Mouse (Mus musculus) heart, adult 18-20 months (tissue): ENCODE results near the gene 1700029P11Rik. TPM values are rescaled to one million over a fixed set of nuclear protein-coding genes. Genes with fewer than 3 reads are reported as not detected.
"Not testable (repeated sequence)": the region's sequence is repeated elsewhere in the genome, so short reads cannot be mapped to it uniquely, and the experiment has no call there.

Experiments used
- DNase-seq, 2 experiments: peaks; one replicate each; pipeline ENCODE4 v3.0.0; 2021 to 2022; ENCODE audit warnings: mixed read lengths in 1 of 2
- total RNA-seq, 2 experiments: library from RNA; stranded (reverse); gene quantifications; 2 replicates each; pipeline ENCODE4 v1.2.3; 2021

Gene 1700029P11Rik
- total RNA-seq, 2 experiments from 2014 or later: not detected

DNA sequence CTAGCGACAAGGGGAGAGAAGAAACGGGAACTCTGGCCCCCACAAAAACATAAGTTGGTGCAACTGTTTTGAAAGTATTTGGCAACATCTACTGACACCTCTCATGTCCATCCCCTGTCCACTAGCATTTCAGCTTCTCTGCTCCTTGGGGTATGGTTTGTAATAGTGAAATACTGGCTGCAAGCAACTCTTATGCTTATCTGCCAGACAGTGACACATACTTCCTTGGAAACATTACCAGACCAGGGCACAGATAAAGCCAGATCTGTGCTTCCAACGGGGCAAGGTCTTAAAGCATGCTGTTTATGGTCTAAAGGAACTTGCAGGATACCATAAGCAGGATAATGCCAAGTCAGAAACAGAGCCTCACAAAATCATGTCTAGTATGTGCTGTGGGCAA, 21.4 kb upstream of the 1700029P11Rik start:
- DNase-seq: no peak

GRCm38 (mm10) chr15:81960171-81961077, 19.9 kb upstream of the 1700029P11Rik start, which contains the start of gene Pmm1:
Gene Pmm1, minus strand, starts transcription at chr15:81960930.
- peak; percentile 99 for DNase-seq

- DNase-seq: no peak
These were observed 19.3 kb upstream of the 1700029P11Rik start for GRCm38 (mm10) chr15:81961078-81961451.

- no peak for DNase-seq
These were observed 16.1 kb upstream of the 1700029P11Rik start for GRCm38 (mm10) chr15:81964262-81964661.

- no peak for DNase-seq
These were observed 15.3 kb upstream of the 1700029P11Rik start for GRCm38 (mm10) chr15:81964980-81965545.

DNA sequence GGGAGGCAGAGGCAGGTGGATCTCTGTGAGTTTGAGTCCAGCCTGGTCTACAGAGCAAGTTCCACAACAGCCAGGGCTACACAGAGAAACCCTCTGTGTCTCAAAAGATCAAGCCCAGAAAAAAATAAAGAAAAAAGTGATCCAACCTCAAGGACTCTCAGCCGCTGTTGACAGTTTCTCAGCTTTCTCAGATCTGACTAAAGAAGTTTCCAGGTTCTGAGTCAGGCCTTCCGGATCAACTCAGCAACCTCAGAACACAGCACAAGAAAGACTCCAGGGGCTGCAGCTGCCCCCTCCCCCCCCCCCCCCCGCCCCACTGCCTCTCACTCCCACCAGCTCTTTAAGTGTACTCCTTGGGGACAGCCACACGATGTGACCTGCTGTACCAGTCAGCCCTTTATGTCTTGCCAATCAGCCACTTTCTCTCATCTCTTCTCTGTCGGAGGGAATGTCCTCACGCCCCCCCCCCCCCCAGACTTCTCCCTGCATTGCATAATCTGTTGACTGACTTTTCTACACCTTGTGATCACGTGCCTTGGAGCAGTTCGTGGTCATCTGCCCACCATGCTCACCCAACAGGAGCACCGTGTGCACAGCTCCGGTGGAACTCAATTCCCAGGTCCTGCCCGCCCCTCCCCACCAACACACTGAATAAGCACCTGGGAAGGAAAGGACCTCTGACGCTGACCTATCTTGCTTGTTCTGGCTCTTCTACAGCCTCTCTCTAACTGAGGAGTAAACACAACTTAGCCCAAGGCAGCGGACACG, 14.1 kb upstream of the 1700029P11Rik start:
- DNase-seq: no peak

DNA sequence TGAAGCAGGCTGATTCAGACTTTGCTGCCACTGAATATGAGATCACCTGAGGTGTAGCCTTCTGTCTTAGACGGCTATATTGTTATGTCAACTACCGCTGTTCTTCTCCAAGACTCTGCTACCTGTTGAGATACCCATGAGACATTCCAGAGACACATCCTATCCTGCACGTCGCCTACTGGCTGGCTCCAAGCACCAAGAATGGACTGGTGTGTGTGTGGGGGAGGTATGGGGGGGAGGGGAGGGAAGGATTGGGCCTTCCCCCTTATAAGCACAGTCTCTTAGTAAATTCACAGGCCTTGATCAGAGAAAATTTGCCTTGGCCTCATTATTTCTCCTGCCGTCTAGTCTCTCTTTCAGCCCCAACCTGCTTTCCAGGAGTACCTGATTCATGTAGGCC, 12.5 kb upstream of the 1700029P11Rik start:
- no peak for DNase-seq

DNA sequence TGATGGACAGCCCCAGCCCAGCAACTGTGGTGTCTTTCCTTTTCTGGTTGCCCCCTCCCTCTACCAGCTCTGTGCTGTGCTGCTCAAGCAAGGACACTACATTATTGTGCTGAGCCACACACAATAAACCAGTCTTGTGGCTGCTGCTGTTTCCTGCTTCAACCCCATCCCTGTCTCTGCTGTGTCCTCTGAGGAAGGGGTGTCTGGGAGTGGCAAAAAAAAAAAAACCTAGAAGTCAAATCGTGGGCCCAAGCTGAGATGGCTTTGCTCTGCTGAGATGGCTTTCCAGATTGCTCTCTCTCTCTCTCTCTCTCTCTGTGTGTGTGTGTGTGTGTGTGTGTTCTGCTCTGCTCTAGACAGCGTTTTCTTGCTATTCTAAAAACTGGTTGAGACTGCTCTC, 11.9 kb upstream of the 1700029P11Rik start:
- DNase-seq: no peak

GRCm38 (mm10) chr15:81969173-81969572, 11.2 kb upstream of the 1700029P11Rik start:
- DNase-seq: peak in 1 of 2 experiments; percentile 40

DNA sequence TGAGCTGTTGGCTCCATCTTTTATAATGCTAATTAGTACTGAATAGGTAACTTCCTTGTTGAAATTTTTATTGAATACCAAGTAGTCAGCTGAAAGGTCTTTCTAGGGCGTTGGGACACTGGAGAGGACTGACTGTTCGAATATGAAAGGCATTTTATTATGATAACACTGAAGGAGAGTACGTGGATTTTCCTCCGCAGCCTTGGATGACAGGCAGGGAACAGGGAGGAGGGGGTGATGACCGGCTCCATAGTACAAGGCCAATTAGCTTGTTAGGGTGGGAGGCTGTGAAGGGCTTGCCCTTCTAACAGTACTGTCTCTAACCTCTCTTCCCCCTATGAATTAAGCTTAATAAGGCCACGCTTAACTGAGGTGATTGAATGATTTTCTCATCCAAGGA, 10.7 kb upstream of the 1700029P11Rik start:
- DNase-seq: not testable (repeated sequence)

- not testable (repeated sequence) for DNase-seq
These were observed 9.8 kb upstream of the 1700029P11Rik start for GRCm38 (mm10) chr15:81970498-81970897.

DNA sequence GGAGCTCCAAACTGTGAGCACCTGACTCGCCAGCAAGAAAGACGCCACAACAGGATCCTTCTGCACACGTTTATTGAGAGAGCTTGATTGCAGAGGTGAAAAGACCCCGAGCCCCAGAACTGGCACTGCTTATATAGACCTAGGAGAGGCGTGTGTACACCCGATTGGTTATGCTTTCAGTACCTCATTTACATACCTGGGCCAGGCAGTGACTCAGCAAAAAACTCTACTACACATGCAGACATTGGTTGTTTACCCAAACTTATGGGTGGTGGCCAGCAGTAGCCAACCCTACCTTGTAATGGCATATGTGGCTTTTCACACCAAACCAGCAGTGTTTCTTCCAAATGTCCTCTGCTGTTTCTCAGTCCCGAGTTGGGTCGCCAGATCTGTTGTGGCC, 5.2 kb upstream of the 1700029P11Rik start:
- not testable (repeated sequence) for DNase-seq

DNA sequence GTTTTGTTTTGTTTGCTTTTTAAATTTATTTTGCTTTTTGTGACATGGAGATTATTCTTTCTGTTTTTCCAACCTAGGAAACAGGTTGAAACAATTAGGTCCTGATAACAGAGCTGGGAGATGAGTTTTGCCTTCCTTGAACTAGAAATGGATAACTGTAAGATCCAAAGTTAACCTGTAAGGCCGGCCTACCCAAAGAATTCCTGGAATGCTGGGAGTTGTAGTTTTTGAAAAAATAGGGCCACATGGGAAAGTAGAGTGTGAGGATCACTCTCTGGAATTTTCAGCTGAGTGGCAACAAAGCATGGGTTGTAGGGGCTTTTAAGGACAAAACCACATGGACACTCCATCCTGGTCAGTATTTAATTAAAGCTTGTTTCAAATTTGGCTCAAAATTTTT, 1.8 kb downstream of the 1700029P11Rik start:
- DNase-seq: no peak

DNA sequence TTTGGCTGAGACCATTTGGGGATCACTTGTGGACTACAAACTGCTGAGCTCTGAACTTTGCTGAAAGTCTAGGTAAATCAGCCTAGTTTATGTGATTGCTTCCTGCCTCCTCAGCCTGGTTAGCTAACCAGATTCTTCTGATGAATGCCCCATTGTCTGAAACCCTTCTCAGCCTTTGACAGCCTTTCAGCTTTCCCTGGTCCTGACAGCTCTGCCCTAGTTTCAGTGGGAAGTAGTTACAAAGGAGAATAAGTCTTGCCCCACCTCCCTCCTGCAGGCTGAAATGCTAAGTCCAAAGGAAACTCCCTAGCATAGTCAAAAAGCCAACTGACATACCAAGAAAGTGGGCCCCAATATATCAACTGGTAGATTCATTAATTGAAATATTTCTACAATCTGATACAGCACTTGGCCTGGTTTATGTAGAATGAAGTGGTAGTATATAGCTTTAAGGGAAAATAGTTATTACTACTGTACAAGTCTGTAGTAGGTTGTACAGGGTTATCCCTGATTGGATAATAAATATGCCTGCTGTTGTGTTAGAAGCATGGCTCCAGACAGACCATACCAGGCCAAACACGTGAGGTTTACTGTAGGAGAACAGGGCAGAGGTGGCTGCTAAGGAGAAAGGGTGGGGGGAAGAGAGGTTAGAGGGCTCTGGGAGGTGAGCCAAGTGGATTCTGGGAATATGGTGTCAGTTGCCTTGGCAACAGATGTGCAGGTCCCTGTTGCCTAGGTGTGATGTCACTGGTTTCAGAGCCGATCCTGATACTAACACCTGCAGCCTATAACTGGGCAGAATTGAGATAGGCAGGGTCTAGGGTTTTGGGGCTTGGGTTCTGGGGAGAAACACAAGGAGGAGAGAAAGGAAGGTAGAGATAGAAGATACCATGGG, 5.2 kb downstream of the 1700029P11Rik start:
- DNase-seq: no peak

DNA sequence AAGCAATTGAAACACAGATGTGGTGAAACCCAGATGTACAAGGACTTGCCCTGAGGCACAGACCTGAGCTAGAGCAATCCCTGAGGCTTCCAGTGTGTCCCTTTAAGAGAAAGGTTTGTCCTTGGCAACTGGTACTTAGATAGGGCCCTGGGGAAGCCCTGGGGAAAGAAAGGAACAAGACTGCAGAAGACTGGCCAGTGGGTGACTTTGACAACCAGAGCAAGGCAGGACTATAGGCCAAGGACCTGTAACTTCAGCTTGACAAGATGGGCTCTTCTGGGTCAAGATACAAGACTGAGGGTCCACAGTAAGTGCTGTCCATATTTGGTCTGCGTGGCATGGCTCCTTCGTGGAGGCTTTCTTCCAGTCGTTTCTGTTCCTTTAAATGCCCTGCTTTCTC, 7.3 kb downstream of the 1700029P11Rik start, which contains the start of gene Xrcc6:
Gene Xrcc6 (plus strand): TSS at position 190 of the 400 bp plus-strand sequence.
- no peak for DNase-seq

DNA sequence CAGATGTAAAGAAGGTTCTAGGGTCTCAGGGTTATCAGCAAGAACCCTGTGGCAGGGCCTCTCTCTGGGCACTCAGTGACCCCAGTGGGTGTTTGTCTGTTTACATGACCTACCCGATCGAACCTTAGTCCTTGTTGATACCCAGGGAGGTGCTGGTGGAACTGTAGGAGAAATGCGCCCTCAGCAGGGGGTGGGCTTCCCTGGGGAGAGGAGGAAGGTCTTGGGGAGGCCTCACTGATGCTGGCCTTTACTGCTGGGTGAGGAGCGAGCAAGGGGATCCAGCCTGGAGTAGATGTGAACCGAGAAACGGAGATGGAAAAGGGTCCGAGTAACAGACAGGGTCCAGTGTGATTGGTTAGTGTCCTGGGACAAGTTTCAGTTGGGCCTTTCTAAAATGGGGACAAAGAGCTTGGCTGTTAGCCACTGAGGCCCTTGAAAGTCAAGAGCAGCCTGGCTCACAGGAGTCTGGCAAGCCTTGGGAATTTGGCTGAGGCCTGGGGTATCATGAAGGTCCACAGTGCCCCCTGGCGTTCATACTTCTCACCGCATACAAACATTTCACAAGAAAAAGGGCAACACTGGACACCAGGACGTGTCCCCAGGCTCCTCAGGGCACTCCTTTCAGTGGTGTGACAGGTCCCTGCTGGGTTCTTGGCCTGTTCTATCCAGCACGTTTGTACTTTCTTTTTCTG, 9.2 kb downstream of the 1700029P11Rik start:
- DNase-seq: peak; percentile 90 to 95

GRCm38 (mm10) chr15:81990549-81990948, 10.2 kb downstream of the 1700029P11Rik start:
- peak; percentile 15 to 40 for DNase-seq

GRCm38 (mm10) chr15:81993992-81994391, 13.7 kb downstream of the 1700029P11Rik start:
- DNase-seq: no peak

DNA sequence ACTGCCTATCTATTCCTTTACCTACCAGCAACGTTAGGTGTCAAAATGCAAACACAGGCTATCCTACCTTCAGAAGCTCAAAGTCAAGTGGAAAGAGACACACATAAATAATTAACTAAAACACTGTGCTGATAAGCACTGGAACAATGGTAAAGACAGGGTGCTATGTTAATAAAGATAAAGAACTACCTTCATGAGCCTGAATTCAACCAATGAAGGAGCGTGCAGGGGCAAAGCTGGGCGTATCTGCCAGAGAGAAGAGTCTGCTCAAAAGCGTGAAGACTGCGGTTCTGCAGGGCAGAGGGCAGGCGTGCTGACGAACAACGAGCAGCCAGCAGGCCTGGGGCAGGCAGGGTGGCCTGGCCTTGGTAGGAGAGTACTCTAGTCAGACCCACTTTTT, 23.9 kb downstream of the 1700029P11Rik start:
- DNase-seq: no peak

- no peak for DNase-seq
These were observed 31.6 kb downstream of the 1700029P11Rik start for GRCm38 (mm10) chr15:82011947-82012346.
